Mouse (Mus musculus) embryonic facial prominence, embryonic 13.5 days (tissue): ENCODE measurements around the gene Gnai2. TPM values are rescaled to one million over a fixed set of nuclear protein-coding genes. Genes with fewer than 3 reads are reported as not detected.

ENCODE experiments used
- ATAC-seq: fragments of 200-750 bp; cut with Nextera tagmentation; 2 replicates; pipeline ENCODE4 v1.8.0; 2017; ENCODE audit warnings: low read depth; ENCODE audit not compliant: insufficient number of reproducible peaks, insufficient read depth, low FRiP score, low TSS enrichment
- H3K27ac ChIP-seq: fragments of 300-500 bp; sonication (generic); 2 replicates; pipeline ENCODE4 v1.5.1; 2015; ENCODE audit warnings: moderate library complexity, mild to moderate bottlenecking, inconsistent platforms
- H3K27me3 ChIP-seq: fragments of 300-500 bp; sonication (generic); 2 replicates; pipeline ENCODE4 v1.6.1; 2015; ENCODE audit warnings: mild to moderate bottlenecking, inconsistent platforms
- H3K36me3 ChIP-seq: fragments of 300-500 bp; sonication (generic); 2 replicates; pipeline ENCODE4 v1.6.1; 2015; ENCODE audit warnings: mild to moderate bottlenecking, inconsistent platforms
- H3K4me1 ChIP-seq: fragments of 300-500 bp; sonication (generic); 2 replicates; pipeline ENCODE4 v1.6.1; 2015; ENCODE audit warnings: inconsistent platforms
- H3K4me2 ChIP-seq: fragments of 300-500 bp; sonication (generic); 2 replicates; pipeline ENCODE4 v1.6.1; 2015; ENCODE audit warnings: moderate library complexity, mild to moderate bottlenecking, inconsistent platforms
- H3K4me3 ChIP-seq: fragments of 300-500 bp; sonication (generic); 2 replicates; pipeline ENCODE4 v1.5.1; 2015; ENCODE audit warnings: mild to moderate bottlenecking, inconsistent platforms
- H3K9ac ChIP-seq: fragments of 300-500 bp; sonication (generic); 2 replicates; pipeline ENCODE4 v1.6.1; 2015; ENCODE audit warnings: mild to moderate bottlenecking, inconsistent platforms
- H3K9me3 ChIP-seq: fragments of 300-500 bp; sonication (generic); 2 replicates; pipeline ENCODE4 v1.6.1; 2016; ENCODE audit warnings: inconsistent platforms
- WGBS: fragments of 180-500 bp; shearing (Covaris S2); methylation state at CpG from one replicate; pipeline ENCODE4 v1.1.7; 2015; ENCODE audit warnings: mixed read lengths; 5-methylcytosine and 5-hydroxymethylcytosine counted together
- polyA plus RNA-seq: library from polyadenylated mRNA; unstranded; fragments of >200 nt; fragmentation: Nextera tagmentation; extraction: Ambion mirVana; gene quantifications from 2 replicates; pipeline ENCODE4 v1.2.1, GENCODE M21; 2015

Gene Gnai2
- polyA plus RNA-seq, 1 experiment from 2014 or later, result 446 TPM

- WGBS, result 89% methylated on average over 5 of the region's 5 CpGs
- H3K4me3 ChIP-seq, result no peak overlapping the region
- H3K4me2 ChIP-seq, result no peak overlapping the region
- no peak for ATAC-seq
- no peak overlapping the region for H3K27ac ChIP-seq
- no peaks in the 10 kb centered on the region for H3K27me3 ChIP-seq
- 0 out of 2 replicates have a peak, but pooled peaks cover 6% of the 10 kb centered on the region for H3K4me1 ChIP-seq
- H3K9me3 ChIP-seq, result no peaks in the 10 kb centered on the region
- H3K36me3 ChIP-seq, result no peaks in the 10 kb centered on the region
- no peak overlapping the region for H3K9ac ChIP-seq
These were observed 22.0 kb upstream of the Gnai2 start for GRCm38 (mm10) chr9:107657144-107657543.

DNA sequence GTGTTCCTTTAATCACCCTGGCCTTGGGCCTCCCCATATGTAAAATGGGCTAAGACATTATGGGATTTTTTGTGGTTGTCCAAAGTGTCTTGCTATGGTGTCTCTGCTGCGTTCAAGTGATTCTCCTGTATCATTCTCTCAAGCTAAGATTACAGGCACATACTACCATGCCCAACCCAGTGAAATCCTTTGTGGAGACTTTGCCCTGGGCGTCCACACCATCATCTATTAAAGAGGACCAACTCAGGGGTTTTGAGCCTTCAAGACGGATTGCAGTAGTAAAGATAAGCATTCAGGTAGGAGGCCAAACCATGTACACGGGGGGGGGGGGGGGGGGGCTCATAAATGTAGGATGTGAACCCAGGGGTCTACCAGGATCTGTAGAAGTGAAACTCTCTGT lies 19.4 kb upstream of the Gnai2 start:
- Histone ChIP-seq H3K27ac (no peak overlapping the region), H3K27me3 (no peaks in the 10 kb centered on the region), H3K4me1 (peaks cover 18% of the 10 kb centered on the region), H3K9ac (no peak overlapping the region), H3K36me3 (no peaks in the 10 kb centered on the region), H3K9me3 (no peaks in the 10 kb centered on the region), H3K4me2 (no peak overlapping the region), H3K4me3 (no peak overlapping the region)
- 80% methylated on average over 4 of the region's 4 CpGs for WGBS
- no peak for ATAC-seq

DNA sequence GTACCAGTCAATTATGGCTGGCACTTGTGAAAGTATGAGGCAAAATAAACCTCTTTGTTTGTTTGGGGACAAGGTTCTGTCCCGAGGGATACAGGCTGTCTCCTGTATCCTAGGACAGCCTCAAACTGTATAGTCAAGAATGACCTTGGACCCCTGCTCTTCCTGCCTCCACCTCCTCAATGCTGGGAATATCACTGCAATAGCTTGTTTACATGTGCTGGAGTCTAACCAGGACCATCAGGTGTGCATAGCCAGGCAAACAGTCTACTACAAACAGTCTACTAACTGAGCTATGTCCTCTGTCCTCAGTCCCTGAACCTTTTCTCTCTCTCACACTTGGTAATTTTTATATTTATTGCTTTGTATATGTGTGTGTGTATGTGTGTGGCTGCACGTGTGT lies 18.3 kb upstream of the Gnai2 start:
- peaks cover 18% of the 10 kb centered on the region for H3K4me1 ChIP-seq
- no peak for ATAC-seq
- H3K9ac ChIP-seq, result no peak overlapping the region
- H3K9me3 ChIP-seq, result no peaks in the 10 kb centered on the region
- WGBS, result 82% methylated on average over 2 of the region's 2 CpGs
- no peaks in the 10 kb centered on the region for H3K36me3 ChIP-seq
- H3K27ac ChIP-seq, result no peak overlapping the region
- H3K4me3 ChIP-seq, result no peak overlapping the region
- no peak overlapping the region for H3K4me2 ChIP-seq
- no peaks in the 10 kb centered on the region for H3K27me3 ChIP-seq

- Histone ChIP-seq H3K36me3 (no peaks in the 10 kb centered on the region), H3K27ac (peak overlapping the region; percentile 34; the same call in 1 of the 2 replicates), H3K4me1 (peaks cover 18% of the 10 kb centered on the region), H3K4me3 (no peak overlapping the region), H3K27me3 (no peaks in the 10 kb centered on the region), H3K9me3 (no peaks in the 10 kb centered on the region), H3K4me2 (no peak overlapping the region), H3K9ac (peak overlapping the region; percentile 12; the same call in 1 of the 2 replicates)
- ATAC-seq, result peak; percentile 64; the same call in 1 of the 2 replicates
- 36% methylated on average over 12 of the region's 12 CpGs for WGBS
These were observed 15.7 kb upstream of the Gnai2 start for GRCm38 (mm10) chr9:107650708-107651481.

- WGBS, result 67% methylated on average over 7 of the region's 7 CpGs
- no peak overlapping the region for H3K4me3 ChIP-seq
- H3K36me3 ChIP-seq, result no peaks in the 10 kb centered on the region
- H3K27me3 ChIP-seq, result no peaks in the 10 kb centered on the region
- H3K9me3 ChIP-seq, result no peaks in the 10 kb centered on the region
- 0 out of 2 replicates have a peak overlapping the region, but pooled peaks have one; percentile 41 for H3K9ac ChIP-seq
- no peak for ATAC-seq
- no peak overlapping the region for H3K27ac ChIP-seq
- no peak overlapping the region for H3K4me2 ChIP-seq
- peaks cover 20% of the 10 kb centered on the region for H3K4me1 ChIP-seq
These were observed 15.1 kb upstream of the Gnai2 start for GRCm38 (mm10) chr9:107650225-107650624.

DNA sequence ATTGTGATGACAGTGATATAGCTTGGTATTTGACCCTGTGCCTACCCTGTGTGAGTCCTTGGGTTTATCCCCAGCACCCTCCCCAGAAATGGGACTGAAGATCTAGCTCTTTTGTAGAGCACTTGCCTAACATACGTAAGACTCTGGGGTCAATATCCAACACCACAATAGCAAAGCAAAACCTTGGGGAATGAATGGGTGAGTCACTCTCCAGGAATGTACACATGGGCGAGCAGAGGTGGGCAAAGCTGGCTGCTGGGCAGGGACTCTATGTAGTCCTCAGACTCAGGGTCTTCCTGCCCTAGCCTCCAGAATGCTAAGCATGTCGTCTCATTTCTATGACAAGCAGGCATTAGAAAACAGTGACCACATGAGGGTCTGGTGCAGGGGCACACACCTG lies 13.6 kb upstream of the Gnai2 start:
- WGBS, result 63% methylated on average over 3 of the region's 3 CpGs
- H3K9ac ChIP-seq, result no peak overlapping the region
- H3K4me1 ChIP-seq, result peaks cover 33% of the 10 kb centered on the region
- no peaks in the 10 kb centered on the region for H3K27me3 ChIP-seq
- H3K36me3 ChIP-seq, result no peaks in the 10 kb centered on the region
- no peak for ATAC-seq
- H3K9me3 ChIP-seq, result no peaks in the 10 kb centered on the region
- H3K4me2 ChIP-seq, result no peak overlapping the region
- no peak overlapping the region for H3K27ac ChIP-seq
- H3K4me3 ChIP-seq, result no peak overlapping the region

DNA sequence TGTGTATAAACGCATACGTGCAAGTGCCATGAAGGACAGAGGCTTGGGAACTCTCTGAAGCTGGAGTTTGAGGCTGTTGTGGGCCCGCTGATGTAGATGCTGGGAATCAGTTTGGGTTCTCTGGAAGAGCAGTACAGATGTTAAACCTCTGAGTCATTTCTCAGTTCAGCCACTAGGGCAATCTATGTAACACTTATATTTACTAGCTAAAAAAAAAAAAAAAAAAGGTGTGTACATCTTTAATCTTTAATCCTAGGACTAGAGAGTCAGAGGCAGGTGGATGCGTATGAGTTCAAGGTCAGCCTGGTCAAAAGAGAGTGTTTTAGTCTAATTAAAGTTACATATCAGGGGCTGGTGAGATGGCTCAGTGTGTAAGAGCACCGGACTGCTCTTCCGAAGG lies 11.8 kb upstream of the Gnai2 start:
- Histone ChIP-seq H3K9ac (no peak overlapping the region), H3K4me2 (no peak overlapping the region), H3K9me3 (no peaks in the 10 kb centered on the region), H3K4me3 (no peak overlapping the region), H3K4me1 (peaks cover 33% of the 10 kb centered on the region), H3K36me3 (no peaks in the 10 kb centered on the region), H3K27ac (no peak overlapping the region), H3K27me3 (no peaks in the 10 kb centered on the region)
- 81% methylated on average over 6 of the region's 6 CpGs for whole genome bisulfite sequencing
- no peak for ATAC-seq

GRCm38 (mm10) chr9:107645577-107645976 lies 10.4 kb upstream of the Gnai2 start:
- whole genome bisulfite sequencing, result 14% methylated on average over 5 of the region's 5 CpGs
- no peaks in the 10 kb centered on the region for H3K36me3 ChIP-seq
- no peak overlapping the region for H3K4me3 ChIP-seq
- H3K9ac ChIP-seq, result no peak overlapping the region
- H3K4me1 ChIP-seq, result peaks cover 21% of the 10 kb centered on the region
- no peak overlapping the region for H3K27ac ChIP-seq
- no peaks in the 10 kb centered on the region for H3K27me3 ChIP-seq
- no peaks in the 10 kb centered on the region for H3K9me3 ChIP-seq
- ATAC-seq, result peak; percentile 71; the same call in 1 of the 2 replicates
- peak overlapping the region; percentile 69; the same call in 1 of the 2 replicates for H3K4me2 ChIP-seq

DNA sequence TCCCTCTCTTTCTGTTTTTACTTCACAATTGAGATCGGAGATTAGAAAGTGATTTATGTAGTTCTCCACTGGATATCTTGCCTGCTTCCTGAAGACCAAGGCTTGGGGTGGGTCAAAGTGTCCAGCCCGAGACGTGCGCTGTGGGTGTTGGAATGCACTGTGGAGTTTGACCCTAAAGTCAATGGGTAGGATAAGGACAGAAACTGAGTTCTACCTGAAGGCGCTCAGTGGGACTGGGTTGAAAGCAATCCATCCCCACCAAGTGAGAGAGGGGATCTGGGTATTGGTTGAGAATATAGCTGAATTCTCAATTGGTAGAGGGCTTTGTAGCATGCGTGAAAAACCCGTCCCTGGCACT lies 10.0 kb upstream of the Gnai2 start:
- Histone ChIP-seq H3K9ac (peak overlapping the region; percentile 72), H3K4me3 (peak overlapping the region; percentile 43; the same call in 1 of the 2 replicates), H3K36me3 (no peaks in the 10 kb centered on the region), H3K4me2 (peak overlapping the region; percentile 69), H3K27ac (no peak overlapping the region), H3K27me3 (no peaks in the 10 kb centered on the region), H3K4me1 (peaks cover 18% of the 10 kb centered on the region), H3K9me3 (no peaks in the 10 kb centered on the region)
- 49% methylated on average over 7 of the region's 7 CpGs for WGBS
- no peak for ATAC-seq

- Histone ChIP-seq H3K36me3 (no peaks in the 10 kb centered on the region), H3K9ac (peak overlapping the region; percentile 72), H3K4me3 (peak overlapping the region; percentile 43), H3K4me1 (peaks cover 16% of the 10 kb centered on the region), H3K27ac (peak overlapping the region; percentile 72), H3K9me3 (no peaks in the 10 kb centered on the region), H3K4me2 (peak overlapping the region; percentile 69), H3K27me3 (no peaks in the 10 kb centered on the region)
- peak; percentile 79 for ATAC-seq
- 5% methylated on average over 35 of the region's 35 CpGs for WGBS
These were observed 9.5 kb upstream of the Gnai2 start for GRCm38 (mm10) chr9:107644495-107645152.

- peak overlapping the region; percentile 69; the same call in 1 of the 2 replicates for H3K4me2 ChIP-seq
- H3K4me3 ChIP-seq, result no peak overlapping the region
- WGBS, result 94% methylated on average over 13 of the region's 13 CpGs
These were observed 8.5 kb upstream of the Gnai2 start for GRCm38 (mm10) chr9:107643544-107644214.

More at GRCm38 (mm10) chr9:107643544-107644214, 8.5 kb upstream of the Gnai2 start:
- ATAC-seq, result no peak
- Histone ChIP-seq H3K27ac (no peak overlapping the region), H3K9ac (no peak overlapping the region), H3K27me3 (no peaks in the 10 kb centered on the region), H3K4me1 (peaks cover 16% of the 10 kb centered on the region), H3K36me3 (no peaks in the 10 kb centered on the region), H3K9me3 (no peaks in the 10 kb centered on the region)
